Mouse (Mus musculus): ENCODE results near the gene Spata17. TPM values are rescaled to one million over a fixed set of nuclear protein-coding genes. Genes with fewer than 3 reads are reported as not detected.

Gene Spata17
- total and polyA plus RNA-seq, 3 experiments = 0.52 to 1.8 (median 0.59) TPM

DNA sequence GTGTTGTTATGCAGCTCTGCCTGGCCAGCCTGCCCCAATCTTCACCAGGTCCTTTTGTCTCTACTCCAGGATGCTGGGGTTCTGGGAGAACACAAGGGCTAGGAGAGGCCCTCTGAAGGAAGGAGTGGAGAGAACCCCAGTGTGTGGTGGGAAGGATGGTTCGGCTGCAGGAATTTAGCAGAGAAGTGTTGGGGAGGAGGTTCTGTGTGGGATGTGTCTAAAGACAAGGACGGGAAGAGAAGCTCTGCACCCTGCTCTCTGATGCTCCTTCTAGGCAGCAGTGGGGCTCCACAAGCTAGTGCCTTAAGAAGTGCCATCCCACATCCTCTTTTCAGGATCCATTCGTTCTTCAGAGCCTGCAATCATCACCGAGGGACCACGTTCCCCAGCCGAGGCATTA is 129.2 kb downstream of the Spata17 start:
- DNase-seq = no peak

DNA sequence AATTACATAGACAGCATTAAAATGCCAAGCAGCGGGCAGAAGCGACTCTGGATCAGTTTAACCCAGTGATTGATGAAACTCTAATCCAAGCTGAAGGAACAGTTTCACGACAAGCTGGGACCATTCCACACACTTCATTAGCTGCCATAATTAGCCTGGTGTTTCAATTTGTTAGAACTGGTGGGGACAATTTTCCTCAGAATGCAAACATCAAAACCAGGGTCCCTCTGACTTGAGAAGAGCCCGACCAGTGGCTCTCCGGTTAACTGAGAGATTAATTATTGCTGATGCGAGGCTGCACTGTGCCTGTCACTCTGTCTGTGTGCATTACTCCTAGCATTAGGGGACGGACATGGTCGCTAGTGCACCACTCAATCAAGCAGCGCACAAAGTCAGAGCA is 137.9 kb downstream of the Spata17 start:
- no peak for DNase-seq

DNA sequence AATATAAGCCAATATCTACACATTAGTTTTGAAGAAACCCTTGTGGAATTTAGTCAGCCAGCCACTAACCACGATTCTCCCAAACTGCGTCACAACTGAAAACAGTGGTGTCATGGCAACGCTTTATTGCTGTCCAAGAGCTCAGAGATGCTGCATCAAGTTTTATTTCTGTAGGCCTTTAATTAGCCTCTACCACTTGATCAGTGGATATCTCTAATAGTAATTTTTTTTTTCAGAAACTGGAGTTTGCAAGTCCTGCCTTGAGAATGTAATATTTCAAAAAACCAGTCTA is 138.3 kb downstream of the Spata17 start:
- DNase-seq = no peak

DNA sequence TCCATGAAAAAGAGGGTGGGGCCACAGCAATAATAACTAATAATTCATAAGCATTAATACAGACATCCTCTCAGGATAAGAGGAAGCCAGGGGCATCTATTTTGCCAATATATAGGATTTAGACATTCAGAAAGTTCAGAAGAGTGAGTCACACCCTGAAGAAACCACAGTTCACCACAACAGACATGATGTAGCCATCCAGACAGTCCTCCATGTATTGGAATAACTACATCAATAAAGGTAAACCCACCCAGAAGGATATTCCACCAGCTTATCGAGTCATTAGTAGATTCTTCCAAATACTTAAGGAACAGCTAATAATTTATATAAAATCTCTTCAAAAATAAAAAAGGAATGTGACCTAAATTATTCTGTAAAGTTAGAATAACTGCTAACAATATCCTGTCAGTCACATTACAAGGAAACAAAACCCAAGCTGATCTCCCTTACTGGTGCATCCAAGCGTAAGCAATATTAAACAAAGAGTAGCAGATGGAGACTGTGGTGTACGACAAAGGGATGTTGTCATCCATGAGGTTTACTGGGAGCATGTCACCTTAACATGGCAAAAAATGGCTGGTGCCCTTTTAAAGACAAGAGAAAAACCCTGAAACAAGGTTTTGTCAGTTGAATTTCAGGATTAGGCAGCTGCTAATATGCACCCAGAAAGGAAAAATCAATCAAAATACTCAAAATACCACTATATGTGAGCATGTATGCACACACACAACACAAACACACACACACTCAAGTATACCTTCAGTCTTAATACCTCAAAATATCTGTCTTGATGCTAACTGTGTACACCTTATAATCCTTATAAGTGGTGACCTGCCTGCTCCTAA is 138.8 kb downstream of the Spata17 start:
- DNase-seq = no peak

DNA sequence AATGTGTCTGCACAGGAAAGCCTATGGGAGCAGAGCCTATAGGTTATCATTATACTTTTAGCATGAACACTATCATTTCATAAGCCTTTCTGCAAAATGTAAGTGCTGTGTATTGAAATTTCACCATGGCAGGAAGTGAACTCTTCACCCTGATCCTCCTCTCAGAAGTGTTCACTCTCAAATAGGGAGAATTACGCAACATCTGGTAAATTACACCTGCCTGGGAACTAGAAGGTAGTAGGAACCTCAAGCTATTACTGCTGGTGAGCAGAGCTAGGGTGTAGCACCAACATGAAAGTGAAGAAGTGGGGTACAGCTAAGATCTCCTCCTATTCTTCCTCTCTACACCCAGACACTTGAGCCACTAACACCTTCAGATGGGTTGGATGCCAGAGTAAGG is 155.4 kb downstream of the Spata17 start:
- DNase-seq = no peak

DNA sequence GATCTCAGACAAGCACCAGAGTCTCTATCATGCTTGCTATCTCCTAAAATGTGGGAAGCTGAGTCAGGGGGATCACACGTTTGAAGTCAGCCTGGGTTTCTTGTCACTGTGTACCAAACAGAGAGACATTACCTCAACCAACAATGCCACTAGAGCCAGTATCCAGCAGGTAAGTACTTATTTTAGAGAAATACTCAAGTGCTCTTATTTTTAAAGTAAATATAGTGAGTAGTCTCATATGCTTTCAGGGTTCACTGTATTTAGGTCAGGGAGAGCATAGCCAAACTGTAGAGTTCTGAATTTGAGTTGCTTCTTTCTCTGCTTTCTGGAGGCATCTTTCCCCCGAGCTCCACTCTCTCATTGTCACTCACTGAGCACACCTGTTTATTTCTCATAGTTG is 160.9 kb downstream of the Spata17 start:
- no peak for DNase-seq

DNA sequence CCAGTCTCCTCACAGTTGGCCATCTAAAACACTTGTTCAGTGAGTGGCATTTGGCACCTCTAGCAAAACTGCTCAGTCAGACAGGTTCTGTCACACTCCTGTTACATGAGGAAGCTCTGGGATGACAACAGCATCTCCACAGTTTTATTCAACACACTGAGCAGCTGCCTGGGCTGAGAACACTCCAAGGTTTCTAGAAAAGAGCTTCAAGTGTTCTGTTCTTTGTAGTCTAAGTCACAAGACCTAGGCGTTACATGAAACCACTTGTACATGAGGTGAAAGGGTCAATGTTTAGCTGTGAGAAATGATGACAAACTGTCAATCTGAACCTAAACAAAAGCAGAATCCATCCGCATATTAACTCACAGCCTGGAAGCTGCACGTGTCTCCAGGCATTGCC is 161.4 kb downstream of the Spata17 start:
- DNase-seq = no peak

DNA sequence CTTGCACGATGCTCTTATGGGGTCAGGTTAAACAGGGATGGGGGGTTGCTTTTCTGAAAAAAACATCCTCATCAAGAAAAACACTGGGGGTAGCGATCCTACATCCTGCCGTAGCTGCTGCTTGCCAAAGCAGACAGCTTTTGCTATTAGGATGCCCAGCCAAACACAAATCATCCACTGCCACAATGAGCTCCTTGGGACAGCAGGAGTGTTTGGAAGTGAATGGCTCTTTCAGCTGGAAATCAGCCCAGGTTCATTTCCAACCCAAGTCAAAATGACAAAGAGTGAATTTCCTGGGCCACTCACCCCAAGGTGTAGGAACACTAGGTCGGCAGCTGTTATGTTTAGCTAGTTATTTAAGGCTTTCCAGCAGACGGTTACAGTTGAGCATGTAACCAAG is 162.7 kb downstream of the Spata17 start:
- no peak for DNase-seq

DNA sequence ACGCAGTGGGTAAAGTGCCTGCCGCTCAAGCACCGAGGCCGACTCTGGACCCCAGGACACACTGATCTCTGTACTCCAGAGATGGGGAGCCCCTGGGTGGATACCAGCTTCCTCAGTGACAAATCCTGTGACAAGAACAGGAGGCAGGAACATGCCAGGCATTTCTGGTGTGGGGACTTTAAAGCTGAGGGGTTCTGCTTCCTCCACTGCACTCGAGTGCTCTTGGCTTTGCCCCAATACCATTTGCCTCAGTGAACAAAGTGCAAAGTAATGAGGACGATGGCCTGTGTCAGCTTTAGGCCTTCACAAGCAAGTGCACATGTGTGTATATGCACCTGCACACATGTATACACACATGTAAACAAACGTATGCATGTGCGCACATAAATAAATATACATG is 164.0 kb downstream of the Spata17 start:
- DNase-seq = no peak

DNA sequence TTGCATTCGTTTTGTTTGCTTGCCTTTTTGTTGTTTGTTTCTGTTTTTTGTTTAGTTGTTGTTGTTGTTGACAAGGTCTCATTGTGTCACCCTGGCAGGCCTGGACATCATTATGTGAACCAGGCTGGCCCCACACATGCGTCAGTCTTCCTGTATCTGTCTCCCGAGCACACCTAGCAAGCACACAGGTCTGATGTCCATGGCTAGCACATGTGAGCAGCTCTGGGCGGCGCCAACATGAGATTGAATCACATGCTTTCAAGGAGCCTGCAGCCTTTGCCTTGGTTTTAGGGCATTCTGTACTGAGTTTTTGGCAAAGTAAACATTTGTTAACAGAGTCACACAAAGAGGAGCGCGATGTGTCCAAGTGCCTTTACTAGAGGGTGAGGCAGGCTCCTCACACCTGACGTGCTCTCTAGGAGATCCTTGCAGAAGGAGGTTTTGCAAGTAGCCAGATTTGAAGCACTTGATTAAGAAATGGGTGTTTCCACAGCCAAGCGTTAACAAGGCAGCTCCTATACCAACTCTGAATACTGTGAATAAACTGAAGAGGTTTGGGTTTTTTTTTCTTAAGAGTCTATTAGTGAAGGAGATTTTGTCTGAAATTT is 166.5 kb downstream of the Spata17 start:
- no peak for DNase-seq

DNA sequence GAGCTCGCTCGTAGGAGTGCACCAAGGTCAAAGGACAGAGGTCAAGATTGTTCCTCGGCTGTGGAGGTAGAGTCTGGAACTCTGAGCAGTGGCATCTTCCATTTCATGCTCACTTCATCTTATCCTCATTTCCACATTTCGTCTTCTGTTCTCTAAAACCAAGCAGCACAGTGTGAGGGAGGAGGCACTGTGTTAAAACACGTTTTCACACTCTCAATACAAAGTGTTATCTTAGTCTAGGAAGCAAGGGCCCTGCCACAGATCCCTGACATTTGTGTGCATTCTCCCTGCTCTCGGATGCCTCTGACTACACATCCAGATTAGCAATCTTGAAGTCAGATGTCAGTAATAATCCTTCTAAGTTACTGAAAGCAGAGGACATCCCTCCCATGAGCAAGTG is 170.5 kb downstream of the Spata17 start:
- DNase-seq = no peak

DNA sequence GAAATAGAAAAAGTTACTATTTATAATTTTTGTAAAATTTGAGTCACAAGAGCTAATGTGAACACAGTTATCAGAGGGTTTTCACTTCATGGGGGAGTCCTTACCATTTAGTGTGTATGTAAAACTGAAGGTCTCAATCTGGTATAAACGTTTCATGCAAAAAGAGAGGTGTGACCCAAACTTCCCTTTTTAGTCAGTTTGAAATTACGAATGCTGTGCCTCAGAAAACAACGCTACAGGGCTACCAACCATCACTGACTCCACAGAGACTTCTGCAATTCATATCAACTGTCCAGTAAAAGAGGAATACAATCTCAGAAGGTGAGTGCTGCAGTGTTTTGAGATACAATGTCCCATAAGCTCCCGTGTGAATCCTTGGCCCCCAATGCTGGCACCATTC is 175.5 kb downstream of the Spata17 start:
- DNase-seq = no peak

DNA sequence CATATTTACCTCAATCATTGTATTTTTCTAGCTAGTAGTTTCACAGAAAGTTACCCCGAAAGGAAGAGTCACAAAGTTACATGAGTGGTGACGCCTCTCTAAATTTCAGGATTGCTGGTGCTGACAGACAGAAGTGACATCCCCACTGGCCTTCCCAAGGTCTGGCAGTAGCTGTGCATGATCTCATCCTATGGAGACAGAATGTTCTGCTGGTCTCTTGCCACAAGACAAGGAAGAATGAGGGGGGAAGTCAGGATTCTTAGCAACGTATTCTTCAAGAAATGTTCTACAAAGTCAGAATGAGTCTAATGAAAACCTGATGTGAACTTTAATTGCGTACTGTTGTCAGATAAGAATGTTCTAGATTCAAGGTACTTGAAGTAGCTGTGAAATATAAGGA is 179.5 kb downstream of the Spata17 start:
- no peak for DNase-seq

DNA sequence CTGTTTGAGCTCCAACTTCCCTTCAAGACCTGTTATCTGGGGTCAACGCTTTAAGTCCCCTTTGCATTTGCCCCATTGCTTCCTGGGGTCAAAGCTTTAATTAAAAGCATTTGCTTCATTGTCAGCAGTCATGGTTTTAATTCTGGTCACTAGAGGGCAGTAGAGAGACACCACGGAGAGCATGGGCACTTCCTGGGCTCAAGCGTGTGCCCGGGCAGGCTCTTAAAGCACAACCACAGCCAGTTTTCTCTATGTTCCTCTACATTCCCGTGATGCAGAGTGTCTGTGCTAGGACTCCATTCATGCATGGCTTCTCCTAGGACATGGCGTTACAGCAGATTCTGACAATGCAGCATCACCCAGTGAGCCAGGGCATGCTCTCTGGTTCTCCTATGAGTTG is 183.5 kb downstream of the Spata17 start:
- DNase-seq = peak; percentile 27

DNA sequence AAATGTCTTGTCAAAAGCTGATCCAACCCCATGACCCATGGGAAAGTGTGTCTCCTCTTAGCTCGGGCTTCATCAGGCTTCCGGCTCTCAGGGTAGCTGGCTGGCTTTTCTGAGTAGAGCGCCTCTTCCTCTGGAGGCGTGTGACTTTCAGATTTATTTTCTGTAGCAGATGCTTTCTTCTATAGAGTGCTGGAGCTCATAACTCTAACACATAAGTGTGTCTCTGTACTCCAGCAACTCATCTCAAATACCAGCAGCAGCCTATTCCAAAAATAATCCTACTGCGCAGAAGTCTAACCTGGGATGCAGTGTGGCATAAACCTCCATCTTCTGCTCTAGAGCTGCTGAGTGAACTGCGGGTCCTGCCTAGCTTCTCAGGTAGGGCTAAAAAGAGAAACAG is 186.4 kb downstream of the Spata17 start:
- DNase-seq = no peak

DNA sequence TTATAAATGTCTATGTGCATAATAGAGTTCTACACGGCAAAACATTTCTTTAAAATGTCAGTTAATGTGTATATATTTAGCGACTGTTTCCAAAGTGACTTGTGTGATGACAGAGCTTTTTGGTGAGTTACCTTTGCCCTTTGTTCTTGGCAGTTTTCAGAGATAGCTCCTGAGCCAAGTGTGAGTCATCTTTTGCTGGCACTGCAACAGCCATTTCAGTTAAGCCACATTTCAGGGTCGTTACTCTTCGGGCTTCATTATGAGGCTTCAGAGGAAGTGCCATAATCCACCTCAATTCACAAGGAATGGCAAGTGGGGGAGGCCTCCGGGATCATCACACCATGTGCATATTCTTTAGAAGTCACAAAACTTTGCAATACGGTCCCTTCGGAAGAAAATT is 195.3 kb downstream of the Spata17 start:
- DNase-seq = peak; percentile 83

DNA sequence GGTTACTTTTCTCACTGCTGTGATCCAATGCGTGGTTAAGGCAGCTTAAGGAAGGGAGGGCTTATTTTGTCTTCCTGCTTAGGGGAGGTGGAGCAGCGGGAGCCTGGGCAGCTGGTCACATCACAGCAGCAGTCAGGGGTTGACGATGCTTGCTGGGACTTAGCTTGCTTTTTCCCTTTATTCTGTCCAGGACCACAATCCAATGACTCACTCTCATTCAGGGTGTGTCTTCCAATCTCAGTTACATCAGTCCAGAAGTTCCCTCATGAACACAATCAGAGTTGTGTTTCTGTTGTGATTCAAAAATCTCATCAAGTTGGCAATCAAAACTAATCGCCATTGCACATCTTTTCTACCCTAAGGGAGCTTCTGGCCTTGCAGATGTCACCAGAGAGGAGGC is 199.1 kb downstream of the Spata17 start:
- DNase-seq = no peak

DNA sequence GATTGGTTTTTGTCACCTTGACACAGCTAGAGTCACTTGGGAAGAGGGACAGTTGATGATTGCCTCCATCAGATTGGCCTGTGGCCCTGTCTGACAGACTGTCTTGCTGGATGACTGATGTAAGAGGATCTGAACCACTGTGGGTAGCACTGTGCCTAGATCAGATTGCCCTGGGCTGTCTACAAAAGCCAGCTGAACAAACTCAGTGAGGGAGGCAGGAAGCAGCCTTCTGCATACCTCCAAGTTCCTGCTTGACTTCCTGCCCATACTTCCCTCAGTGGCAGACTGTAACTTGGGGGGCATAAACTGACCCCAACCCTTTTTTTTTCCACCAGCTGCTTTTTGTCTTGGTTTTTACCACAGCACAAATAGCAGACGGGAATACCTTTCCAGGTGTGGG is 199.6 kb downstream of the Spata17 start:
- DNase-seq = no peak

DNA sequence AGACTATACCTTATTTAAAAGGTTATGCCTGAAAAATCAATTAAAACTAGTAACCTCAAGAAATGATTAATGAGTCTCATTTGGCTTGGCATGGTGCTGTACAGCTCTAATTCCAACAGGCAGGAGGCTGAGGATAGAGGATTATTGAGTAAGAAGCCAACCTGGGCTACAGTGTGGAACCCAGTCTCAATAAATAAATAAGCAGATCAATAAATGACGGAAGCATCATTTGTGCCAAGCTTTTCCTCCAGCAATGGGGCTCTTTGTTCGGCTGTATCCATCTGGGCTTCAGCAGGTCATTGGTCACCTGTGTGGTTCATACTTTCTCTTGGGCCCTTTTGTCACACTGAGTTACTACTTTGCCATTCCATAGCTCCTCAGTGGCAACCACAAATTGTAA is 201.1 kb downstream of the Spata17 start:
- DNase-seq = no peak

DNA sequence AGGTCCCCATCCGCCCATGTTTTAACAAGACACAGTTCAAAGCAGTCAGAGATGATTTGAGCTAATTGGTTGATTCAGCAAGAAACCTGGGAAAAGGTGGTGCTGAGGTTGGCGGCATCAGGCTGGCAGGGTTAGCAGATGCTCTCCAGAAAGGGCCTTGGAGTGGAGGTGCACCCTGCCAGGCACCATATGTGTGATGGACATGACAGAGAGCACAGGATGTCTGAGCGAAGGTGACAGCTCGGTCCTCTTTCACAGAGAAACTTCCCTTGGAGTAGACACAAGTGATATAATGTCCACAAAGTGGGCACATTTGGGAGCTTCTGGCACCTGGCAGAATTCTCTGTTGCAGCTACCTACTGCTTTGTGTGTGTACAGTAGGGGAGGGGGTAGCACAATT is 203.7 kb downstream of the Spata17 start:
- DNase-seq = no peak

DNA sequence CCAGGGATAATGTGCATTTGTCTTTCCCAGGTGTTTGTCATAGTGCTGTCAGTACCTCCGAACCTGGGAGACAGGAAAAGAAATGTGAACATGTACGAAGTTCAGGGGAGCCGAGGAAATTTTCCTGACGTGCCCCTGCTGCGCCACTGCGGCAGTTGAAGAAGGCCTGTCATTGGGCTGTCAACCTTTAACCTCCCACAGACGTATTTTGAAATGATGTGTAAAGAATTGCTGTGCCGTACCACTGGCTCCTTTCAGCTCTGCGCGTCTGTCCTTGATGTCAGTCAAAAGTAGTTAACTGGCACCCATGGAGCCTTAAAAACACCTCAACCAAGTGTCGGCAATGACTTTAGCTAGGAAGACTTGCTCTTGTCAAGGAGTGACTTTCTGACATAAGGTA is 205.2 kb downstream of the Spata17 start:
- no peak for DNase-seq

DNA sequence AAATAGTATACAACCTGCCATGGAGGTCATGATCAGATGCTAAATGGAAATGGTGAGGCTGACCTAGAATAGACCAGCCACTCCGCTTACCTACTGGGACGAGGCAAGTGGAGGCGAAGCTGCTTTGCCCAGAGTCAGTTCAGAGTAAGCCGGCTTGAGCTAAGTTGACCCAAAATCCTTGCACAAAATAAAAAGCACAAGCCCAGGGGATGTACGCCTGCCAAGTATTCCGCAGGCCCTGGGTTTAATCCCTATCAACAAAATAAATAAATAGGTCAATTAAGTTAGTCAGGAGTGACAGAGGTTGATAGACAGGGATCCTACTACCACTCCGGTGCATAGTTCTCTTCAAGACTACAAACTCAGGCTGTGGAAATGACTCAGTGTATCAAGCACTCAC is 207.0 kb downstream of the Spata17 start:
- DNase-seq = no peak

DNA sequence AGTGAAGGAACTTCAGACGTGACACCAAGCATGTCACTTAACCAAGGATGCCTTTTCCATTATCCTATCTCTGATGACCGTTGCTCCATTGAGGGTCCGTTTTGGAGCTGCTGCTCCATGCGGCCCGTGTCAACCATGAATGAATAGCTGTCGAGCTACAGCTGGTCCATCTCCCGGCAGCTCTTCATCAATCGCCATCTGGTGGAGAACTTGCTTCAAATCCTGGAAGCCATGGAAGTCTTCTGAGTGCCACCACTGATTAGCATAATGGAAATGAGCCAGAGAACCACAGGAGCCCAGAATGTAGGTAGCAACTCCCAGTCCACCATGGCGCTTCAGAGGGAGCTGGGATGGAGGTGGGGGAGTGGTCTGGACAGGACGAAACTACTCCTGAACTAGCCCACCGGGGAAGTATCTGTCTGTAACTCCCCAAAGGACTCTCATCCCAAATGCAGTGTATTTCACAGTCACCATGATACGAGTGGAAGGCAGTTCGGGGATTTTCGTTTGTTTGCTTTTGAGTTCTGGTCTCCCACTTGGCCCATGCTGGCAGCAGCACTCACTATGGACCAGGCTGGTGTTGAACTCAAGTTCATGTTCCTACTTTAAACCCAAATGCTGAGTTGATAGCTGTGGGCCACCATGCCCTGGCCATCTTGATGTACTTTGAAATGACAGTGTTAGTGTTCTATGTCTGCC is 208.9 kb downstream of the Spata17 start:
- DNase-seq = no peak

DNA sequence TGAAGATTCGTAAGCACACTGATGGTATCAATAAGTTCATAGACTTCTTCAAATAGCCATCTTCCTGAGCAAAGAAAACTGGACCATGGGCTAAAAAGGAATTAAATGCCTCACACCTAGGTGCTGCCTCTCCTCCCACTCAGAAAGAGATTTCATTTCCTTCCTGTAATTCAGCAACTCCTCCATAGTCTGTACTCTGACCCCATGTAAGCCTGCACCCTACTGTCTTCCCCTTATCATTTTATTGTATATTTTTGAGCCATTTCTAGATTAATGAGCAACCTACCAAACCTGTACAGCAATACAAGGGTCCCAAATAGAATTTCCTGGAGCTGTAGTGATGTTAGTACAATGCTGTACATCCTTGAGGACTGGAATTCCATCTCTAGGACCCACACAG is 211.0 kb downstream of the Spata17 start:
- DNase-seq = no peak

Data from adrenal gland, adult 2 months (tissue).